Mouse (Mus musculus): ENCODE measurements around the gene Msmb.

DNA sequence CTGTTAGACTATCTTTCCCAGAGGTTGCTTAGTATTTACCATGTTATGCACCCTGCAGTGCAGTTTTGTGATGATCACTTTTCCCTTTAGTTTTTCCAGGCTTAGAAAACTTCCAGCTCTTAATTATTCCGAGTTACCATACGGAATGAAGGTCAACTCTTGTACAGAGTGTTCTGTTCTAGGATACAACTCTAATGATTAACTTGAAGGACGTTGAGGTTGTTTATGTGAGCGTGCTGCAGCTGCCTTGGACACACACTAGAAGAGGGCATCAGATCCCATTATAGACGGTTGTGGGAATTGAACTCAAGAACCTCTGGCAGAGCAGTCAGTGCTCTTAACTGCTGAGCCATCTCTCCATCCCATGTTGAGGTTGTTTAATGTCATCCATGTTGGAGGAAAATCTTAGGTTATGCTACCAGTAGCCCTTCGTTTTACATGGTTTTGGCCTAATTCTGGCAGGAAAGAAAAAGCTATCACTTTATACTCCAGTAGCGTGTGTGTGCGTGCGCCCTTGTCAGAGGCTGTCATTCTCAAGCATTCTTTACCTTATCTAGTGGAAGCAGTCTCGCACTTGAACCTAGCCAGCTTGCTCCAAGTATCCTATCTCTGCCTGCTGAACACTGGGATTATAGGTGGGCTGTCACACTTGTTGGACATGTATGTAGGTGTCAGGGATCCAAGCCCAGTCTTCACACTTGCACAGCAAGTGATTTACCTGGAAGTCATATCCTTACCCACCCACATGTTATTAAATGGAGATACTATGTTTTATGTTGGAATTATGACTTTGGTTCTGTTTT lies 37.8 kb downstream of the Msmb start:
- TF ChIP-seq CTCF (IDR thresholded peaks at IDR 0.05; ENCODE audit: borderline replicate concordance, control insufficient read depth, extremely low read depth, insufficient read depth, low read length, poor library complexity) (no peak), POLR2A (IDR thresholded peaks at IDR 0.05; ENCODE audit: control insufficient read depth, extremely low read depth, insufficient read depth, low read length, poor library complexity) (no peak)

All from thymus, adult 2 months (tissue).